Mouse (Mus musculus) adrenal gland, postnatal 0 days (tissue): Measurements from ENCODE around the gene Fundc2. TPM values are rescaled to one million over a fixed set of nuclear protein-coding genes. Genes with fewer than 3 reads are reported as not detected.

Experiments
- polyA plus RNA-seq: library from polyadenylated mRNA; unstranded; fragments of >200 nt; fragmentation: Nextera tagmentation; extraction: Ambion mirVana; gene quantifications from 2 replicates; pipeline ENCODE4 v1.2.1, GENCODE M21; 2015

The Fundc2 gene
- 63.0 and 63.9 TPM in 2 replicates for polyA plus RNA-seq

GRCm38 (mm10) chrX:75382195-75382771 is at the start of gene Fundc2, which contains the start of gene F8:
Fundc2 (plus strand) TSS chrX:75382399.
F8 (minus strand) TSS chrX:75382615.

DNA sequence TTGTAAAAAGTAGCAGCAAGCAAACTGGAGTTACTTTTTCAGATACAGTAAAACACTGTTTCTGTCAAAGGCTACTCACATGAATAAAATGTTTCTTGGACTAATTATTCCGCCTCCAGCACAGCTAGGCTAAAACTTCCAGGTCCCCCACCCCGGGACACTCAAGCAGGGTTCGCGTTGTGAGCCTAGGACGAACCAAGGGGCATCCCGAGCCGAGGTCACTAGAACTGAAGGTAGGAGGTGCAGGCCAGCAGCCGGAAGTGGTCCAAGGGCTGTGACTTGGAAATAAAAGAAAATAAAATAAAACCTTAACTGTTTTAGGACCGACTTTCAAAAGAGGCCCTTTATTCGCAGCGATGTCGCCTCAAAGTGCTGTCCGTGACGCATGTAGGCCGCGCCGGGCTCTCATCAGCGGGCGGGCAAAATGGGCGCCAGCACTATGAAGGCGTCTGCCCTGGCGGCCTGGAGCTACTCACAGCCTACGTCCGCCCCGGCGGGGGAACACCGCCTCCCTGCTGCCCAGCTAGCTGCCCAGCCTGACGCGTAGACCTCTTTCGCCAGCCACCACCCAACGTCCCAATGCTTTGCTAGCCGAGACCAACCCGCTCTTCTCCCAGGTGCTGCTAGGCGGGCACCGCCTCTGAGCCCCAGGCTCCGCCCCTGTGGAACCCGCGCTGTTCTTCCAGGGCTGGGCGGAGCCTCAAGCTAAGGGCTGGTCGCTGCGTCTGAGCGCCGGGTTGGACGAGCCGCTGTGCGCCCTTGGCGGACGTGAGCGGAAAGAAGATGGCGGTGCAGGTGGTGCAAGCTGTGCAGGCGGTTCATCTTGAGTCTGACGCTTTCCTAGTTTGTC is 34.0 kb downstream of the Fundc2 start, which contains the start of the genes Cmc4, Mtcp1 and Brcc3:
Gene Cmc4 (minus strand): TSS at position 649 of the 850 bp plus-strand sequence.
Gene Mtcp1 (minus strand): TSS at position 653 of the 850 bp plus-strand sequence.
Gene Brcc3 (plus strand): TSS at position 693 of the 850 bp plus-strand sequence.

Other genes with a start within 250 kb of the Fundc2 start
- gene Smim9, start 218.6 kb upstream of the Fundc2 start, polyA plus RNA-seq, result not detected in 2 replicates
- 2.1 and 4.4 TPM in 2 replicates for gene F8, start 216 bp downstream of the Fundc2 start, polyA plus RNA-seq
- gene Cmc4, start 34.2 kb downstream of the Fundc2 start, polyA plus RNA-seq, result 28.6 and 35.1 TPM in 2 replicates
- gene Mtcp1, start 34.2 kb downstream of the Fundc2 start, polyA plus RNA-seq, result 2.6 and 4.7 TPM in 2 replicates
- gene Brcc3, start 34.2 kb downstream of the Fundc2 start, polyA plus RNA-seq, result 52.7 and 64.6 TPM in 2 replicates
- 153 and 154 TPM in 2 replicates for gene Vbp1, start 131.9 kb downstream of the Fundc2 start, polyA plus RNA-seq
- gene Rab39b, start 195.8 kb downstream of the Fundc2 start, polyA plus RNA-seq, result 2.7 and 5.7 TPM in 2 replicates